Comparison of ENCODE assay signal across 8 mouse cellular contexts in genomic region chr2:33215177-33215699, GRCm38 (mm10). TPM values are rescaled to one million over a fixed set of nuclear protein-coding genes. Genes with fewer than 3 reads are reported as not detected.
DNase-seq lines count a peak whose midpoint lies in the region; ATAC-seq and TF ChIP-seq lines count a peak whose summit lies in the region.

No protein-coding gene starts in this region.

- peak overlapping the region; percentile 92 for H3K27ac ChIP-seq in hindbrain, embryonic 12.5 days

- H3K27me3 ChIP-seq in E14TG2a.4 (ENCODE audit: insufficient read depth, low read length) = no peaks in the 10 kb centered on the region
- no peaks in the 10 kb centered on the region for H3K27me3 ChIP-seq in hindbrain, embryonic 12.5 days

- H3K9ac ChIP-seq in hindbrain, embryonic 12.5 days = peak overlapping the region; percentile 75; the same call in 1 of the 2 replicates

- H3K9me3 ChIP-seq in E14TG2a.4 (ENCODE audit: low read length) = no peaks in the 10 kb centered on the region
- no peaks in the 10 kb centered on the region for H3K9me3 ChIP-seq in hindbrain, embryonic 12.5 days (replicated peaks)

- H3K4me3 ChIP-seq in E14TG2a.4 (replicated peaks; ENCODE audit: low read length) = peak overlapping the region; percentile 75
- peak overlapping the region; percentile 49; the same call in 1 of the 2 replicates for H3K4me3 ChIP-seq in hindbrain, embryonic 12.5 days

- no peak for TF ChIP-seq CTCF in E14TG2a.4 (conservative IDR thresholded peaks at IDR 0.05; ENCODE audit: low read length)

- WGBS in hindbrain, embryonic 12.5 days = 74% methylated on average over 5 of the region's 5 CpGs

- peak overlapping the region; percentile 76 for H3K4me2 ChIP-seq in hindbrain, embryonic 12.5 days (replicated peaks)

- DNase-seq in heart, adult 11 months = peak; percentile 96
- no peak for DNase-seq in heart, adult 9 months (ENCODE audit: low spot score in 2 of 2)
- DNase-seq in right cerebral cortex, postnatal 25 days = no peak
- DNase-seq in urinary bladder, postnatal 4 days (ENCODE audit: low spot score in 2 of 2) = no peak
- no peak for DNase-seq in thymus, postnatal 14 days

- H3K36me3 ChIP-seq in E14TG2a.4 (ENCODE audit: insufficient read depth, low read length) = 0 out of 2 replicates have a peak, but pooled peaks cover 5% of the 10 kb centered on the region
- no peaks in the 10 kb centered on the region for H3K36me3 ChIP-seq in hindbrain, embryonic 12.5 days

- no peak for ATAC-seq in hindbrain, embryonic 12.5 days (ENCODE audit: low FRiP score)
- peak; percentile 13; the same call in 1 of the 2 replicates for ATAC-seq in megakaryocyte, adult 5-6 weeks (ENCODE audit: poor library complexity, severe bottlenecking)

- H3K4me1 ChIP-seq in E14TG2a.4 (replicated peaks; ENCODE audit: low read depth, low read length) = peaks cover 46% of the 10 kb centered on the region
- peaks cover 48% of the 10 kb centered on the region for H3K4me1 ChIP-seq in hindbrain, embryonic 12.5 days

RNA-seq across cellular contexts. Expression of gene Angptl2, which starts 0.6 kb away (rescaled TPM):
- polyA plus RNA-seq in hindbrain, embryonic 12.5 days (2016; fragmentation: Nextera tagmentation; extraction: Ambion mirVana) = 32.8 and 35.4 TPM in 2 replicates
- total RNA-seq in megakaryocyte, adult 5-6 weeks (2015) = 4.2 and 5.0 TPM in 2 replicates
- 9.8 and 11.4 TPM in 2 replicates for total RNA-seq in megakaryocyte, adult 5-6 weeks (2017)
